Comparison of ENCODE assay signal across 17 mouse cellular contexts in the genomic region with DNA sequence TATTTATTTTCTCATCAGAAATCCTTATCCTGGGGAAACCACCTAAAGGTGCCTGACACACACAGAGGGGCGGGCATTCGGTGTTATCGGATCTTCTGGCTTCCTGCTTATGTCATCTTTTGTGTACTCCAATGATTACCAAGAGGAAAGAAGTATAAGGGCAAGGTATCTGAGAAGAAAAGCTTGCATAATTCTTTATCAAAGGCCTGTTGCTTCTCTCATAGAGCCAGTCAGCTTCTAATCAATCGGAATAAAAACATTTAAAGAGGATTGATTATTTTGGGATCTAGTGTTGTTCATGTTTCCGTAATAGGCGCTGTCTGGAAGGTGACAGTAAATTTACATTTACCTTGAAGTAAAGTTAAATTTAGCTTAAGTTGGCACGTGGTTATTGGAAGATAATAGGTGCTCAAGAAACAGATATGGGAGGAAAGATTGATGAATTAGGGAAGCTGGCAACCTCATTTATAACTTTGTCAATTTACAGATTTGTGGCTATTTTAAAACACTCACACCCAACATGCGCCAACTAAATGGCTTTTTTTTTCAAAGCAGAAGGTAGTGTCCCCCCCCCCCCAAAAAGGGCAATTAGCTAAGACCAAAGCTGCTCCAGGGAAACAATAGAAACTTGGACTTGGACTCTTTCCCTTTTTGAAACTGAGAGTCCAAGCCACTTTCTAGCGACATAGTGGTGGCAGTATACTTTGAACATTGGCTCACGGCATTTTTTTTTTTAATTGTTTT.
DNase-seq lines count a peak whose midpoint lies in the region; TF ChIP-seq lines count a peak whose summit lies in the region.
"Had no signal": no experiment of that assay in that cellular context is flagged by ENCODE, and none has a peak within 500 bp of the region (broad histone marks: within the 10 kb centered on the region; RNA-seq: fewer than 3 reads in every experiment).

No protein-coding gene starts in this region.

- H3K4me3 ChIP-seq in layer of hippocampus, adult 2 months: no peak overlapping the region
- H3K4me3 ChIP-seq: gastrocnemius, adult 2 months; heart, embryonic 13.5 days; hindbrain, embryonic 15.5 days had no signal

- peak; percentile 26 for DNase-seq in lung, postnatal 36 days
- DNase-seq in lung, postnatal 14 days: no peak
- peak; percentile 91 for DNase-seq in adipocyte (ENCODE audit: low spot score)
- peak; percentile 41 for DNase-seq in naive thymus-derived CD4-positive, alpha-beta T cell, adult 2 months (ENCODE audit: low read depth)
- no peak for DNase-seq in gastrocnemius, postnatal 36 days
- no peak for DNase-seq in layer of hippocampus, adult 2 months (ENCODE audit: low spot score in 2 of 2)
- no peak for DNase-seq in Muller cell, postnatal 12 days (ENCODE audit: inconsistent ontology term)
- DNase-seq: adrenal gland, postnatal 10 days; cerebellum, adult 11-12 months; cerebellum, adult 9-10 months; cerebellum, postnatal 36 days; gastrocnemius, adult 2 months; gastrocnemius, postnatal 25 days; heart, adult 11 months; heart, postnatal 36 days had no signal

- no peak for TF ChIP-seq CTCF in layer of hippocampus, adult 2 months (conservative IDR thresholded peaks at IDR 0.05)

- H3K27ac ChIP-seq in layer of hippocampus, adult 2 months: no peak overlapping the region
- H3K27ac ChIP-seq: gastrocnemius, adult 2 months; heart, embryonic 13.5 days; hindbrain, embryonic 15.5 days had no signal

- intact Hi-C loops in gastrocnemius, postnatal 36 days (cut with DNase I): no loop called here

Comparison
In these comparisons a context has a peak if more than half of its experiments do, and no peak if none do; other contexts are left out.
1. DNase-seq: peak in lung, postnatal 36 days (single experiment), adipocyte (single experiment) and naive thymus-derived CD4-positive, alpha-beta T cell, adult 2 months (single experiment); none in lung, postnatal 14 days (single experiment), gastrocnemius, postnatal 36 days (0 of 2), layer of hippocampus, adult 2 months (0 of 2) and Muller cell, postnatal 12 days (single experiment).